Mouse (Mus musculus): ENCODE measurements around the gene Lemd1. TPM values are rescaled to one million over a fixed set of nuclear protein-coding genes. Genes with fewer than 3 reads are reported as not detected.
A peak's percentile ranks its signal among the peaks of the same experiment; 100 is the strongest.
"Not testable (repeated sequence)": the region's sequence is repeated elsewhere in the genome, so short reads cannot be mapped to it uniquely, and the experiment has no call there.

The Lemd1 gene
- polyA plus RNA-seq, 1 experiment from 2014 or later: 1.9 TPM

DNA sequence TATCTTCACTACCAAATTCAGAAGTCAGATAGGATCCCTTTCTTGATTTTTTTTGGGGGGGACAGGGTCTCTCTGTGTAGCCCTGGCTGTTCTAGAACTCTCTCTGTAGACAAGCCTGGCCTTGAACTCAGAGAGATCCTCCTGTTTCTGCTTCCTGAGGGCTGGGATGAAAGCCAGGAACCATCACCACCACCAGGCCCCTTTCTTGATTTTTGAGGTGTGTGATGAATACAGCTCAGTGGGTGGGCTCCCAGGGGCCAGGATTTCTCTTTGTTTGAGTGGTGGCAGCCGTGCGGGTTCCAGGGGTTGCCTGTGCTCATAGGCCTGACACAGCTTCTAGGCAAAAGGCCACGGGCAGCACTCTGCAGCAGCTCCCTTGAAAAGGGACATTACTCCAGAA is 80.0 kb downstream of the Lemd1 start:
- Histone ChIP-seq H3K9me3 (ENCODE audit: low read depth, low read length) (no peaks in the 10 kb centered on the region), H3K27me3 (ENCODE audit: insufficient read depth, low read length) (no peaks in the 10 kb centered on the region), H3K4me2 (no peak overlapping the region), H3K36me3 (ENCODE audit: insufficient read depth) (no peaks in the 10 kb centered on the region), H3K4me3 (ENCODE audit: low read depth, low read length) (no peak overlapping the region), H3K27ac (ENCODE audit: low read depth) (no peak overlapping the region), H3K4me1 (ENCODE audit: insufficient read depth) (no peaks in the 10 kb centered on the region), H3K9ac (no peak overlapping the region)
- no peak for TF ChIP-seq CTCF (IDR thresholded peaks at IDR 0.05; ENCODE audit: low read depth)
- ATAC-seq (ENCODE audit: insufficient read depth): no peak
- 74% methylated on average over 3 of the region's 3 CpGs for WGBS
- DNase-seq: no peak

DNA sequence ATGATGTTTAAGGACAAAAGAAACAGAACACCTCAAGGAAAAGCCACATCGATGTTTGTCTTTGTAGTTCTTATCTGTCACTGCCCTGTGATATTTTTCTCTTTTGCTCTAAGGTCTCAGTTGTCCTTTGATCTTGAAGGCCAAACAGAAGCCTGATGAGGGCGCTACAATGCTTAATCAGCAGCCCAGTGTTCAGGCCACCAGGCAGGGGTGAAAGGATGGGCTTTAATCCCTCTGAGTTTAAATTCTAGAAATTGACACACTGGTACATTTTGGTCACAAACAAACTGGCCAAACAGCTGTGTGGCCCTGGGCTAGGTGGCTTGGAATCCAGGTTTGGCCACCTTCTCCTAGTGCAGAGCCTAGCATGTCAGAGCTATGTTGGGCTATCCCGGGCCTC is 85.5 kb downstream of the Lemd1 start:
- ATAC-seq (ENCODE audit: insufficient read depth) (no peak), DNase-seq (no peak)
- 53% methylated on average over 3 of the region's 3 CpGs for WGBS
- Histone ChIP-seq H3K4me2 (no peak overlapping the region), H3K4me3 (ENCODE audit: low read depth, low read length) (no peak overlapping the region), H3K4me1 (ENCODE audit: insufficient read depth) (no peaks in the 10 kb centered on the region), H3K9ac (no peak overlapping the region), H3K9me3 (ENCODE audit: low read depth, low read length) (no peaks in the 10 kb centered on the region), H3K36me3 (ENCODE audit: insufficient read depth) (no peaks in the 10 kb centered on the region), H3K27me3 (ENCODE audit: insufficient read depth, low read length) (no peaks in the 10 kb centered on the region), H3K27ac (ENCODE audit: low read depth) (no peak overlapping the region)
- no peak for TF ChIP-seq CTCF (IDR thresholded peaks at IDR 0.05; ENCODE audit: low read depth)

GRCm38 (mm10) chr1:132277124-132277523 is 85.9 kb downstream of the Lemd1 start:
- WGBS: 58% methylated on average over 6 of the region's 6 CpGs
- DNase-seq (no peak), ATAC-seq (ENCODE audit: insufficient read depth) (no peak)
- no peaks in the 10 kb centered on the region for H3K4me1 ChIP-seq (ENCODE audit: insufficient read depth)
- no peak overlapping the region for H3K27ac ChIP-seq (ENCODE audit: low read depth)
- TF ChIP-seq CTCF (IDR thresholded peaks at IDR 0.05; ENCODE audit: low read depth): no peak
- H3K9me3 ChIP-seq (ENCODE audit: low read depth, low read length): no peaks in the 10 kb centered on the region
- no peak overlapping the region for H3K4me2 ChIP-seq
- no peak overlapping the region for H3K9ac ChIP-seq
- H3K36me3 ChIP-seq (ENCODE audit: insufficient read depth): no peaks in the 10 kb centered on the region
- no peak overlapping the region for H3K4me3 ChIP-seq (ENCODE audit: low read depth, low read length)
- no peaks in the 10 kb centered on the region for H3K27me3 ChIP-seq (ENCODE audit: insufficient read depth, low read length)

DNA sequence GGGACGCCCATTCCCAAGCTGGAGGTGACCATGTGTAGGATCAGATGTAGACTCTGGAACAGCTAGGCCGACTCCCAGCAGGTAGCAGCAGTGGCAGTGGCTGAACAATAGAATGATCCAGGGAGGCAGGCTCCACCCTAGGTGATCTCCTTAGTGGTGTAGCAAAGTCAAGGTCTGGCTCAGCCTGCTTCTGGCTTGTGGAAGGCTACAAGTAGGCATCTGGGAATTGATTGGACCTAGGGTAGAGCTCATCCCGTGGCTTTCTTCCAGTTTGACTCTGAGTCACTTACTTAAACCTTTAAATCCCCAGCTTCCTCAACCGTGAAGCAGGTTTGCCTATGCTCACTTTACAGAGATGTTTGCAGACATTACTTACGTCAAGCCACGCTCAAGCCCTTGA is 89.4 kb downstream of the Lemd1 start:
- H3K36me3 ChIP-seq (ENCODE audit: insufficient read depth); H3K4me3 ChIP-seq (ENCODE audit: low read depth, low read length); DNase-seq; H3K9me3 ChIP-seq (ENCODE audit: low read depth, low read length); H3K4me1 ChIP-seq (ENCODE audit: insufficient read depth); ATAC-seq (ENCODE audit: insufficient read depth); H3K4me2 ChIP-seq; H3K9ac ChIP-seq; H3K27ac ChIP-seq (ENCODE audit: low read depth); H3K27me3 ChIP-seq (ENCODE audit: insufficient read depth, low read length): not testable (repeated sequence)
- WGBS: 63% methylated on average over 6 of the region's 6 CpGs

DNA sequence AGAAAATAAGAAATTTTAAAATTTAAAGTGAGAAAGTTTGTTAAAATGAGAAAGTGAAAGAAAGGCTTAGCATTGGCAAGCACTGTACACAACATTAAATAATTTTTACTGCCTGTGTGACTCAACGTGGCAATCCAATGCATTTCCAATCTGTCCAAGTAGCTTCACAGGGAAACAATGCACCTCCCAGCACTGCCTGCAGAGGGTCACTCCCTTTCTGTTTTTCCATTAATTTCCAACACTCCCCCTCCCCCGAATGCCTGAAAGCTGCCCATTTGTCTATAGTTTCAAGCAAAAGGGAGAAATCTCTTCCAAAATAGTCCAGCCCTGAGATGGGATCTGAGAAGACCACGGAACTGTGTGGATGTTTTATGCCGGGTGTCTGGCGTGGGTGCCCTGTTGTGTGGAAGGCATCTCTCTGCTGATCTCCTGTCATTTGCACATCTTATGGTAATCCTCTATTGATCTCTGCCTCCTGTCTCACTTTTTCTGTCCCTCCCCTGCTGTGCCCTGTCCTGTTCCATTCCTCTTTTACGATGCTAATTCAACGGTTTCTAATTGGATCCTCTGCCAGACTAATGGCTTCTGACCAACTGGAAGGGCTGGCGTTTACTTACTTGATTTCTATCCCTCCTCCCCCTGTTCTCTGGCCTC is 90.4 kb downstream of the Lemd1 start:
- WGBS: 40% methylated on average over 8 of the region's 8 CpGs
- no peak overlapping the region for H3K4me3 ChIP-seq (ENCODE audit: low read depth, low read length)
- no peak overlapping the region for H3K4me2 ChIP-seq
- H3K36me3 ChIP-seq (ENCODE audit: insufficient read depth): no peaks in the 10 kb centered on the region
- H3K27ac ChIP-seq (ENCODE audit: low read depth): no peak overlapping the region
- no peak for DNase-seq
- no peaks in the 10 kb centered on the region for H3K9me3 ChIP-seq (ENCODE audit: low read depth, low read length)
- TF ChIP-seq CTCF (IDR thresholded peaks at IDR 0.05; ENCODE audit: low read depth): no peak
- no peak overlapping the region for H3K9ac ChIP-seq
- no peak for ATAC-seq (ENCODE audit: insufficient read depth)
- H3K4me1 ChIP-seq (ENCODE audit: insufficient read depth): no peaks in the 10 kb centered on the region
- no peaks in the 10 kb centered on the region for H3K27me3 ChIP-seq (ENCODE audit: insufficient read depth, low read length)

DNA sequence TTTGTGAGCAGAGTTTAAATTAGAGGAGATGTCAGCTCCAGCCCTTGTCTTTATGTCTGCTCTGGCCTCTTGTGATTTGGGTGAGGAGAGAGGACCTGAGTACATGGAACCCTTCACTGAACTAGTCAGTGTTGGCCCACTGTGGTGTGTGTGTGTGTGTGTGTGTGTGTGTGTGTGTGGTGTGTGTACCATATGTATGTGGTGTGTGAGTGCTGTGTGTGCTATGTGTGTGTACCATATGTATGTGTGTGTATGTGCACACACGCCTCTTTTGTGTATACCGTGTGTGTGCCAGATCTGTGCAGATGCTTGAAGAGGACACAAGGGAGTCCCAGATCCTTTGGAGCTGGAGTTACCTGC is 90.9 kb downstream of the Lemd1 start:
- 91% methylated on average over 2 of the region's 2 CpGs for WGBS
- no peaks in the 10 kb centered on the region for H3K36me3 ChIP-seq (ENCODE audit: insufficient read depth)
- ATAC-seq (ENCODE audit: insufficient read depth): no peak

GRCm38 (mm10) chr1:132283018-132283417 is 91.8 kb downstream of the Lemd1 start:
- no peaks in the 10 kb centered on the region for H3K9me3 ChIP-seq (ENCODE audit: low read depth, low read length)
- no peaks in the 10 kb centered on the region for H3K27me3 ChIP-seq (ENCODE audit: insufficient read depth, low read length)
- no peak for DNase-seq
- 75% methylated on average over 13 of the region's 13 CpGs for WGBS
- no peak overlapping the region for H3K4me3 ChIP-seq (ENCODE audit: low read depth, low read length)
- ATAC-seq (ENCODE audit: insufficient read depth): no peak
- no peak overlapping the region for H3K27ac ChIP-seq (ENCODE audit: low read depth)
- no peak overlapping the region for H3K4me2 ChIP-seq
- no peaks in the 10 kb centered on the region for H3K36me3 ChIP-seq (ENCODE audit: insufficient read depth)
- no peak for TF ChIP-seq CTCF (IDR thresholded peaks at IDR 0.05; ENCODE audit: low read depth)
- no peaks in the 10 kb centered on the region for H3K4me1 ChIP-seq (ENCODE audit: insufficient read depth)
- H3K9ac ChIP-seq: no peak overlapping the region

More for the DNA sequence above, 90.9 kb downstream of the Lemd1 start:
- Histone ChIP-seq H3K27me3 (ENCODE audit: insufficient read depth, low read length) (no peaks in the 10 kb centered on the region), H3K27ac (ENCODE audit: low read depth) (no peak overlapping the region), H3K4me1 (ENCODE audit: insufficient read depth) (no peaks in the 10 kb centered on the region), H3K9me3 (ENCODE audit: low read depth, low read length) (no peaks in the 10 kb centered on the region), H3K4me2 (no peak overlapping the region), H3K4me3 (ENCODE audit: low read depth, low read length) (no peak overlapping the region), H3K9ac (no peak overlapping the region)
- no peak for DNase-seq
- no peak for TF ChIP-seq CTCF (IDR thresholded peaks at IDR 0.05; ENCODE audit: low read depth)

DNA sequence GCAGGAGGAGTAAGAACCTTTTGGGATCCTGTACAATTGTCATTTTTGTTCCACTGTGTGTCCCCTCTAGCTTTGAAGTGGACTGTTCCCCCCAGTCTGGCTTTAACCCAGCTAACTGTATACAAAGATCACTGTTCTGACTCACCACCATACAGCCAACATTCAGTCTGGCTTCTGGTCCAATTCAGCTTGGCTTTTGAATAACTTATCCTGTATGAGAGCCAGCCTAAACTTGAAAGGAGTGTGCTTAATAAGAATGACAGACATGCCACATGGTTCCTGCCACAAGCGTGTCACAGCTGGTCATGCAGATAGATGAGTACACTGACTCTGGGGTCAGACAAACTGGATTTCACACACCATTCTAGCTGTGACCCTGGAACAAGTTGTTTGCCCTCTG is 95.5 kb downstream of the Lemd1 start:
- Histone ChIP-seq H3K9me3 (ENCODE audit: low read depth, low read length) (no peaks in the 10 kb centered on the region), H3K27ac (ENCODE audit: low read depth) (no peak overlapping the region), H3K4me2 (no peak overlapping the region), H3K9ac (no peak overlapping the region), H3K4me3 (ENCODE audit: low read depth, low read length) (no peak overlapping the region), H3K4me1 (ENCODE audit: insufficient read depth) (peaks cover 3% of the 10 kb centered on the region; the same call in 1 of the 2 replicates), H3K27me3 (ENCODE audit: insufficient read depth, low read length) (no peaks in the 10 kb centered on the region), H3K36me3 (ENCODE audit: insufficient read depth) (no peaks in the 10 kb centered on the region)
- ATAC-seq (ENCODE audit: insufficient read depth) (no peak), DNase-seq (peak; percentile 33)
- WGBS: 69% methylated on average over 1 of the region's 1 CpGs
- TF ChIP-seq CTCF (IDR thresholded peaks at IDR 0.05; ENCODE audit: low read depth): no peak
